Mouse (Mus musculus): ENCODE data around the gene Mybph. TPM values are rescaled to one million over a fixed set of nuclear protein-coding genes. Genes with fewer than 3 reads are reported as not detected.

Mybph gene
- polyA plus RNA-seq, 1 experiment from 2014 or later, result 0.43 TPM

- 71% methylated on average over 4 of the region's 4 CpGs for WGBS
- H3K9me3 ChIP-seq, result no peaks in the 10 kb centered on the region
- H3K27ac ChIP-seq, result no peak overlapping the region
- no peaks in the 10 kb centered on the region for H3K36me3 ChIP-seq
- H3K27me3 ChIP-seq (ENCODE audit: insufficient read depth, poor library complexity, severe bottlenecking), result peaks cover 5% of the 10 kb centered on the region
- H3K4me3 ChIP-seq, result no peak overlapping the region
- H3K4me1 ChIP-seq, result peaks cover 15% of the 10 kb centered on the region
- DNase-seq (ENCODE audit: low spot score), result no peak
These were observed 28.8 kb upstream of the Mybph start for GRCm38 (mm10) chr1:134164454-134164853.

GRCm38 (mm10) chr1:134166547-134166946 is 26.7 kb upstream of the Mybph start:
- Histone ChIP-seq H3K36me3 (no peaks in the 10 kb centered on the region), H3K9me3 (no peaks in the 10 kb centered on the region), H3K4me1 (peaks cover 15% of the 10 kb centered on the region), H3K4me3 (no peak overlapping the region), H3K27ac (no peak overlapping the region), H3K27me3 (ENCODE audit: insufficient read depth, poor library complexity, severe bottlenecking) (no peaks in the 10 kb centered on the region)
- 89% methylated on average over 3 of the region's 3 CpGs for WGBS
- no peak for DNase-seq (ENCODE audit: low spot score)

- H3K27me3 ChIP-seq (ENCODE audit: insufficient read depth, poor library complexity, severe bottlenecking), result no peaks in the 10 kb centered on the region
- H3K36me3 ChIP-seq, result no peaks in the 10 kb centered on the region
- H3K27ac ChIP-seq, result peak overlapping the region; percentile 17; the same call in 1 of the 2 replicates
- no peak overlapping the region for H3K4me3 ChIP-seq
- peaks cover 15% of the 10 kb centered on the region for H3K4me1 ChIP-seq
- no peaks in the 10 kb centered on the region for H3K9me3 ChIP-seq
- no peak for DNase-seq (ENCODE audit: low spot score)
- WGBS, result 40% methylated on average over 14 of the region's 14 CpGs
These were observed 25.6 kb upstream of the Mybph start for GRCm38 (mm10) chr1:134167416-134168305.

GRCm38 (mm10) chr1:134168567-134168966 is 24.7 kb upstream of the Mybph start:
- WGBS, result 50% methylated on average over 3 of the region's 3 CpGs
- H3K9me3 ChIP-seq, result no peaks in the 10 kb centered on the region
- no peak overlapping the region for H3K4me3 ChIP-seq
- H3K27me3 ChIP-seq (ENCODE audit: insufficient read depth, poor library complexity, severe bottlenecking), result no peaks in the 10 kb centered on the region
- DNase-seq (ENCODE audit: low spot score), result no peak
- no peak overlapping the region for H3K27ac ChIP-seq
- peaks cover 15% of the 10 kb centered on the region for H3K4me1 ChIP-seq
- no peaks in the 10 kb centered on the region for H3K36me3 ChIP-seq

- Histone ChIP-seq H3K27me3 (ENCODE audit: insufficient read depth, poor library complexity, severe bottlenecking) (no peaks in the 10 kb centered on the region), H3K9me3 (no peaks in the 10 kb centered on the region), H3K4me3 (no peak overlapping the region), H3K4me1 (peaks cover 15% of the 10 kb centered on the region), H3K36me3 (no peaks in the 10 kb centered on the region), H3K27ac (no peak overlapping the region)
- WGBS, result 91% methylated on average over 8 of the region's 8 CpGs
- no peak for DNase-seq (ENCODE audit: low spot score)
These were observed 24.1 kb upstream of the Mybph start for GRCm38 (mm10) chr1:134168985-134169697.

GRCm38 (mm10) chr1:134173081-134173480 is 20.2 kb upstream of the Mybph start:
- no peak for DNase-seq (ENCODE audit: low spot score)
- Histone ChIP-seq H3K4me1 (peaks cover 7% of the 10 kb centered on the region), H3K4me3 (no peak overlapping the region), H3K27ac (no peak overlapping the region), H3K9me3 (no peaks in the 10 kb centered on the region), H3K27me3 (ENCODE audit: insufficient read depth, poor library complexity, severe bottlenecking) (no peaks in the 10 kb centered on the region), H3K36me3 (no peaks in the 10 kb centered on the region)
- 69% methylated on average over 7 of the region's 7 CpGs for WGBS

GRCm38 (mm10) chr1:134177976-134178375 is 15.3 kb upstream of the Mybph start:
- peaks cover 28% of the 10 kb centered on the region for H3K4me1 ChIP-seq
- H3K36me3 ChIP-seq, result no peaks in the 10 kb centered on the region
- DNase-seq (ENCODE audit: low spot score), result no peak
- no peak overlapping the region for H3K4me3 ChIP-seq
- WGBS, result 77% methylated on average over 5 of the region's 5 CpGs
- H3K27ac ChIP-seq, result no peak overlapping the region
- H3K27me3 ChIP-seq (ENCODE audit: insufficient read depth, poor library complexity, severe bottlenecking), result 0 out of 2 replicates have a peak, but pooled peaks cover 6% of the 10 kb centered on the region
- H3K9me3 ChIP-seq, result no peaks in the 10 kb centered on the region

- Histone ChIP-seq H3K9me3 (no peaks in the 10 kb centered on the region), H3K4me1 (peaks cover 28% of the 10 kb centered on the region), H3K27ac (no peak within 1 kb of the TSS), H3K4me3 (no peak within 1 kb of the TSS), H3K36me3 (no peaks in the 10 kb centered on the region), H3K27me3 (ENCODE audit: insufficient read depth, poor library complexity, severe bottlenecking) (0 out of 2 replicates have a peak, but pooled peaks cover 14% of the 10 kb centered on the region)
- 59% methylated on average over 4 of the region's 4 CpGs for WGBS
- DNase-seq (ENCODE audit: low spot score), result no peak
These were observed 11.2 kb upstream of the Mybph start, which contains the start of gene Chil1 for GRCm38 (mm10) chr1:134182025-134182424. Chil1 (plus strand) TSS chr1:134182176.

- Histone ChIP-seq H3K27ac (no peak overlapping the region), H3K27me3 (ENCODE audit: insufficient read depth, poor library complexity, severe bottlenecking) (peaks cover 18% of the 10 kb centered on the region; the same call in 1 of the 2 replicates), H3K4me3 (no peak overlapping the region), H3K36me3 (no peaks in the 10 kb centered on the region), H3K4me1 (peaks cover 31% of the 10 kb centered on the region), H3K9me3 (no peaks in the 10 kb centered on the region)
- 76% methylated on average over 4 of the region's 4 CpGs for WGBS
- no peak for DNase-seq (ENCODE audit: low spot score)
These were observed 9.2 kb upstream of the Mybph start for GRCm38 (mm10) chr1:134184089-134184488.

- Histone ChIP-seq H3K27me3 (ENCODE audit: insufficient read depth, poor library complexity, severe bottlenecking) (peaks cover 19% of the 10 kb centered on the region; the same call in 1 of the 2 replicates), H3K4me3 (no peak overlapping the region), H3K9me3 (no peaks in the 10 kb centered on the region), H3K27ac (no peak overlapping the region), H3K4me1 (peaks cover 23% of the 10 kb centered on the region), H3K36me3 (no peaks in the 10 kb centered on the region)
- no peak for DNase-seq (ENCODE audit: low spot score)
- WGBS, result 82% methylated on average over 5 of the region's 5 CpGs
These were observed 5.0 kb upstream of the Mybph start for GRCm38 (mm10) chr1:134188217-134188616.

- Histone ChIP-seq H3K27me3 (ENCODE audit: insufficient read depth, poor library complexity, severe bottlenecking) (peaks cover 17% of the 10 kb centered on the region; the same call in 1 of the 2 replicates), H3K4me3 (peak overlapping the region; percentile 16; the same call in 1 of the 2 replicates), H3K9me3 (no peaks in the 10 kb centered on the region), H3K4me1 (peaks cover 32% of the 10 kb centered on the region), H3K27ac (peak overlapping the region; percentile 43; the same call in 1 of the 2 replicates), H3K36me3 (no peaks in the 10 kb centered on the region)
- DNase-seq (ENCODE audit: low spot score), result no peak
- 23% methylated on average over 12 of the region's 12 CpGs for WGBS
These were observed 4.1 kb upstream of the Mybph start for GRCm38 (mm10) chr1:134188989-134189729.

- Histone ChIP-seq H3K9me3 (no peaks in the 10 kb centered on the region), H3K27me3 (ENCODE audit: insufficient read depth, poor library complexity, severe bottlenecking) (peaks cover 17% of the 10 kb centered on the region; the same call in 1 of the 2 replicates), H3K27ac (no peak overlapping the region), H3K4me1 (peaks cover 53% of the 10 kb centered on the region), H3K4me3 (no peak overlapping the region), H3K36me3 (no peaks in the 10 kb centered on the region)
- WGBS, result 71% methylated on average over 5 of the region's 5 CpGs
- DNase-seq (ENCODE audit: low spot score), result no peak
These were observed 2.1 kb upstream of the Mybph start for GRCm38 (mm10) chr1:134191192-134191591.

All from heart, embryonic 10.5 days (tissue).